Mouse (Mus musculus): ENCODE measurements around the gene Tnnt1. TPM values are rescaled to one million over a fixed set of nuclear protein-coding genes. Genes with fewer than 3 reads are reported as not detected.

The Tnnt1 gene
- polyA plus RNA-seq, 1 experiment from 2014 or later, result 2.5 TPM

DNA sequence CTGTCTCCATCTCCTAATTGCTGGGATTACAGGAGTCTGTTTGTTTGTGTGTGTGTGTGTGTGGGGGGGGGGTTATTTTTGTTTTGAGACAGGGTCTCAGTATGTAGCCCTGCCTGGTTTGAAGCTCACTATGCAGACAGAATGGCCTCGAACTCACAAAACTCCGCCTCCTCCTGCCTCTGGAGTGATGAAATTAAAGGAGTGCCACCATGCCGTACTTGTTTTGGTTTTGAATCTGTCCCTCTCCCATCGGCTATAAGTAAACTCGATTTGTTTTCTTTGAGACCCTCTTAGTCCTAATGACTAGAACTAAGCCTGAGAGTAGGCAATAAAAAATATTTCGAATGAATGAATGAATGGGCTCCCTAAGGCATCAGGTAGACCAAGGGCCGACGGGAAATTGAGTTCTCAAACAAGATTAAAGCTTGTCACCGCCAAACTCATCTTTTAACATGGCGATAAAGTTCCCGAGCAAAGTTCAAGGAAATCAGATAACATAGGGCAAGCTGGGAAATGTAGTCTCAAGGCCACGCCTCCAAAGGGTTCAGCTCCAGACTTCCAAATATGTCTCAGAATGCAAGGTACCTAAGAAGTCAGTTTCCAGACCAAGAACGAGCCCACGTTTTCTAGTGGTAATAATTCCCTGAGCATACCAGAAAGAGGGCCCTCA lies 13.6 kb downstream of the Tnnt1 start:
- no peaks in the 10 kb centered on the region for H3K36me3 ChIP-seq
- no peaks in the 10 kb centered on the region for H3K9me3 ChIP-seq
- H3K4me2 ChIP-seq (replicated peaks), result peak overlapping the region; percentile 61
- no peaks in the 10 kb centered on the region for H3K27me3 ChIP-seq
- WGBS, result 8% methylated on average over 14 of the region's 14 CpGs
- peak; percentile 26 for ATAC-seq (replicated peaks)
- H3K9ac ChIP-seq (replicated peaks), result peak overlapping the region; percentile 77; the same call in 1 of the 2 replicates
- peak overlapping the region; percentile 91 for H3K27ac ChIP-seq (replicated peaks)
- H3K4me1 ChIP-seq, result peaks cover 38% of the 10 kb centered on the region
- peak overlapping the region; percentile 81 for H3K4me3 ChIP-seq

DNA sequence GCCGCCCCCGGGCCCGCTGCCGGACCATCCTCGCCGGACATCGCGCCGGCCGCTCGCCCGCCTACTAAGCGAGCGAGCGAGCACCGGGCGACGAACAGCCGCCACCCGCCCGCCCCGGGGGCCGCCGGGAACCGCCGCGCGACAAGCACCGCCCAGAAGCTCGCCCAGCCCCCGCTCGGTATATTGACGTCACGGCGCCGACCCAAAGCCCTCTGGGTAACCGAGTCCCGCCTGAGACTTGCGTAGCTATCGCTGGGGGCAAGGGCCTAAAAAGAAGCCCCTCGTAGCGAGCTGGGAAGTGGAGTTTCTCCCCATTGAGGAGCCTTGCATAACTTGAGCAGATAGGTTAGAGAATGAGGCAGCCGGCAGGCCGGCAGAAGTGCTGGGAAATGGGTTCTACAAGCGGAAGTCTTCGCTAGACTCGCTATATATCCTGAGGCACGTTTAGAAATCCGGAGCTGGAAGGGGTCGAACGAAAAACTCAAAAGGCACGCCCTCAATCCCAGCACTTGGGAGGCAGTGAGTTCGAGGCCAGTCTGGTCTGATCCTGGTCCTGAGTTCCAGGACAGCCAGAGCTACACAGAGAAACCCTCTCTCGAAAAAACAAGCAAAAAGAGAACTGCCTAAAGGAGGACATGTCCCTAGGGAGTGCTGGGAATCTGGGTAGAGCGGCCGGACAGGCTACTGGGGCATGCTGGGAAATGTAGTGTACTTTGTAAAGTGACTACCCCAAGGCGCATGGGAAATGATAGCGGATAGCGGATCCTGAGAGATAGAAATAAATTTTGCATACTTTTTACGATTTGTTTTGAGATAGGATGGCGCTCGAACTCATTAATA lies 14.4 kb downstream of the Tnnt1 start, which contains the start of gene Ppp1r12c:
Gene Ppp1r12c (minus strand): TSS at position 123 of the 840 bp plus-strand sequence.
- Histone ChIP-seq H3K36me3 (peaks cover 6% of the 10 kb centered on the region; the same call in 1 of the 2 replicates), H3K9ac (replicated peaks) (peak within 1 kb of the TSS; percentile 77), H3K9me3 (no peaks in the 10 kb centered on the region), H3K27me3 (no peaks in the 10 kb centered on the region), H3K4me3 (peak within 1 kb of the TSS; percentile 81), H3K4me1 (peaks cover 41% of the 10 kb centered on the region), H3K27ac (replicated peaks) (peak within 1 kb of the TSS; percentile 91), H3K4me2 (replicated peaks) (peak within 1 kb of the TSS; percentile 61)
- 1% methylated on average over 62 of the region's 62 CpGs for WGBS
- ATAC-seq (replicated peaks), result peak; percentile 95

DNA sequence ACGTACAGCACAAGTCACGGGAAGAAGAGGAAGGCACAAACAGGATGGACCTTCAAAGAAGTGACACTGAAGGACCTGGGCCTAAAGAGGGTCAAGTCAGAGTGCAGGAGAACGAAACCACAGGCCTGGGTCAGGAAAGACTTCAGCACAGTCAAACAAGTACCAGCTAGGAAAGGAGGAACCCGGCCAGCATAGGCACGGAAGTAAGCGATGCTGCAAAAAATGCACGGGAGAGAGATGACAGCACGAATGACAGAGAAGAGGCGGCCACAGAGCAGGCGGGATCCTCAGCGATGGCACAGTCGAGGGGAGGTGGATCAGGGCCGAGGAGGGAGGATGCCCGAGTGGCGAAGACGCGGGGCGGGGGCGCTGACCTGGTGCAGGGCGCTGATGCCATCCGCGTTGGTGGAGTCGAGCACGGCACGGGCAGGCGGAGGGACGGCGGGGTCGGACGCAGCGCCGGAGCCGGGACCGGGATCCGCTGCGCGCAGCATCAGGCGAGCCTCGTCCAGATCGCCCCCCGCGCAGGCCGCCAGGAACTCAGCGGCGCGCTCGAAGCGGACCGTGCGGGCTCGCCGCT lies 15.2 kb downstream of the Tnnt1 start:
- Histone ChIP-seq H3K4me2 (replicated peaks) (peak overlapping the region; percentile 61), H3K36me3 (peaks cover 14% of the 10 kb centered on the region), H3K4me1 (peaks cover 41% of the 10 kb centered on the region), H3K27me3 (no peaks in the 10 kb centered on the region), H3K9me3 (no peaks in the 10 kb centered on the region), H3K27ac (replicated peaks) (peak overlapping the region; percentile 91), H3K9ac (replicated peaks) (peak overlapping the region; percentile 77), H3K4me3 (peak overlapping the region; percentile 81)
- WGBS, result under 1% methylated on average over 52 of the region's 52 CpGs
- peak; percentile 53 for ATAC-seq (replicated peaks)

DNA sequence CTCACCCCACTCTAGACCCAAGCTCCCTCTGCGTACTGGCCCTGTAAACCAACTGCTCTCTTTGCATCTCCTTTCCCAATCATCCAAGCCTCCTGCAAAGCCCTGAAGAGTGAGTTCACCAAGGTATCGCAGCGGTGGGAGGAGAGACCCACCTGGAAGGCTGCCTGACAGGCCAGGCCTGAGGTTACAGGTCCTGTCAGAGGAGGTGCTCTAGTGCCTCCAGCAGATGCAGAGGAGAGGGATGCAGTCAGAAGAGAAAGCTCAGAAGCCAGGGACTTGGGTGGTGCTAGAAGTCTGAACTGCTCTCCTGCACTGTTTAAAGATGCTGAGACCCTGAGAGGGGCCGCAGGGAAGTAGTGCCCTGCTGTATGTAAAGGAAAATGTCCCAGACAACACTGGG lies 17.1 kb downstream of the Tnnt1 start:
- ATAC-seq (replicated peaks), result no peak
- H3K9me3 ChIP-seq, result no peaks in the 10 kb centered on the region
- H3K9ac ChIP-seq (replicated peaks), result no peak overlapping the region; the same call in 1 of the 2 replicates
- H3K36me3 ChIP-seq, result peaks cover 14% of the 10 kb centered on the region
- no peak overlapping the region for H3K27ac ChIP-seq (replicated peaks)
- H3K27me3 ChIP-seq, result no peaks in the 10 kb centered on the region
- 93% methylated on average over 4 of the region's 4 CpGs for WGBS
- peaks cover 41% of the 10 kb centered on the region for H3K4me1 ChIP-seq
- no peak overlapping the region for H3K4me2 ChIP-seq (replicated peaks)
- H3K4me3 ChIP-seq, result no peak overlapping the region

DNA sequence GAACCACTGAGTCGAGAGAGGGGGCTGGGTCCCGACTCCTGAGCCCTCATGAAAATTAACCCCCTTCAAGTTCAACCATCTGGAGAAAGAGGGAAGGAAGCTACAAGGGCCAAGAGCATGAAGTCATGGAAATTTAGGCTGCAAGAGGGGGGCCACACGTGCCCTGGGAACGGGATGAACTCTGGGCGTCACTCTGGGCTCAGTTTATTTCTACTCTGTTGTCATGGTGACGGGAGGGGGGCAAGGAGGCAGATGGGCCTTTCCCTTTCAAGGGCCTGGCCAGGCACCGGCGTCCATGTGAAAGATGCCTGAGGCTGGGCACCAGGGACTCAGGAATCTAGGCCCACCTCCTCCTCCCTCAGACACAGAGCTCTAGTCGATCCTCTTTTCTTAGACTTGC lies 17.9 kb downstream of the Tnnt1 start:
- no peak overlapping the region for H3K27ac ChIP-seq (replicated peaks)
- WGBS, result 10% methylated on average over 9 of the region's 9 CpGs
- no peaks in the 10 kb centered on the region for H3K27me3 ChIP-seq
- ATAC-seq (replicated peaks), result no peak
- no peak overlapping the region for H3K4me3 ChIP-seq
- peak overlapping the region; percentile 3; the same call in 1 of the 2 replicates for H3K9ac ChIP-seq (replicated peaks)
- H3K4me1 ChIP-seq, result peaks cover 41% of the 10 kb centered on the region
- 0 out of 2 replicates have a peak overlapping the region, but pooled peaks have one; percentile 7 for H3K4me2 ChIP-seq (replicated peaks)
- no peaks in the 10 kb centered on the region for H3K9me3 ChIP-seq
- peaks cover 14% of the 10 kb centered on the region for H3K36me3 ChIP-seq

DNA sequence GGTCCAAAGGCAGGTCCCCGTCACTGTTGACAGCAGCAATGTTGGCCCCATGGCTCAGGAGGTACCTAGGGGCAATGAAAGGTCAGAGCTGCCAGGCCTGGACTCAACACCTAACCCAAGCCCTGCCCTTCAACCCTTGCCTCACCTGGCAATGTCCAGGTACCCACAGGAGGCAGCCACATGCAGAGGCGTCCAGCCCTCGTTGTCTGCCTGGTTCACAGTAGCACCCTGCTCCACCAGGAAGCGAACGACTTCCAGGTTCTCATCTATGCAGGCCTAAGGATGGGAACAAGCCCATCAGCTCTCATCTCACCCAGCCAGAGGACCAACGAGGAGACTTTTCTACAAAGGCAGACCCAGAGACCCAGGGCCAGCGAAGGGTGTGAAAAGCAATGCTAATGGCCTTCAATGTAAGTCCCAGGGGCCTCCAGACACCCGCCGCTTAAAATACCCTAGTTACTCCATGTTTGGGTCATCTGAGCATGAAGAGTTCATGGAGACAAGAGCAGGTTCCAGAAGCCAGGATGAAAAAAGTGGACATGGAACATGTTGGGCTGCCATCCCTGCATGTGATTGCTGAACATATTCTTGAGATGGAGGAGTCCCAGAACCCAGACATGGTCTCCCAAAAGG lies 18.8 kb downstream of the Tnnt1 start:
- no peak for ATAC-seq (replicated peaks)
- Histone ChIP-seq H3K4me3 (no peak overlapping the region), H3K4me1 (peaks cover 38% of the 10 kb centered on the region), H3K4me2 (replicated peaks) (no peak overlapping the region), H3K27me3 (no peaks in the 10 kb centered on the region), H3K9me3 (no peaks in the 10 kb centered on the region), H3K27ac (replicated peaks) (no peak overlapping the region), H3K9ac (replicated peaks) (no peak overlapping the region), H3K36me3 (peaks cover 14% of the 10 kb centered on the region)
- WGBS, result 90% methylated on average over 9 of the region's 9 CpGs

DNA sequence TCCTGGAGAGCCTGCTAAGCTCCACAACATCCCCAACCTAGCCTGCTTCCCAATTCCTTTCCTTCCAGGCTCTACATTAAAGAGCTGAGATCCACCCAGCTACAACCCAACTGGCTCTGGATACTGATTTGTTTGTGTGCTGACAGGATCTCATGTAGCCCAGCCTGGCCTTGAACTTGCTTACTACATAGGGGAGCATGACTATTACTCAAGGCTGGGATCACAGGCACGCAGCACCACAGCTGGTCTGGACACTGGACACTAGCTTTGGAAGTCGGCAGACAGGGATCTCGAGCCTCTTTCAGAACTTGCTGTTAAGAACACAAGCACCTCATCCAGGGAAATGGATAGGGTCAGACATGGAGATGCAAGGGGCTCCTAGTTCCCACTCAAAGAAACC lies 19.7 kb downstream of the Tnnt1 start:
- no peak for ATAC-seq (replicated peaks)
- no peak overlapping the region for H3K4me2 ChIP-seq (replicated peaks)
- H3K4me3 ChIP-seq, result no peak overlapping the region
- no peak overlapping the region for H3K27ac ChIP-seq (replicated peaks)
- 91% methylated on average over 3 of the region's 3 CpGs for WGBS
- peaks cover 35% of the 10 kb centered on the region for H3K4me1 ChIP-seq
- no peak overlapping the region for H3K9ac ChIP-seq (replicated peaks)
- peaks cover 14% of the 10 kb centered on the region for H3K36me3 ChIP-seq
- H3K27me3 ChIP-seq, result no peaks in the 10 kb centered on the region
- no peaks in the 10 kb centered on the region for H3K9me3 ChIP-seq

DNA sequence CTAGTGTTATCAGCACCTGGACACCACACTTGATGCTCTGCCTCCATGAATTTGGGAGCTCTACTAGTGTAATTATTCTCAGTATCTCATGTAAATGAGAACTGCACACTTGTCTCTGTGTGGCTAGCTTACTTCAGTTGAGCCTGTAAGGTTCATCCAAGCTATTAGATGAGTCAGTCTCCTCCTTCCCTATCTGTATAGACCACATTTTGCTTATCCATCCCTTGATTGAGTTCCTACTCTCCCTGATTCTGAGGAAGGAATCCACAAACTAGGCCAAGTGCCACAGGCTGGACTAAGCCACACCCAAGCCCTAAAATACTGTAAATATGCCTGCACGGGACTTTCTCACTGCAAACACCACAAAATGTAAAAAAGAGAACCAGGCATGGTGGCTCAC lies 22.2 kb downstream of the Tnnt1 start:
- ATAC-seq (replicated peaks), result no peak
- peaks cover 16% of the 10 kb centered on the region for H3K4me1 ChIP-seq
- H3K9ac ChIP-seq (replicated peaks), result no peak overlapping the region
- no peaks in the 10 kb centered on the region for H3K27me3 ChIP-seq
- no peaks in the 10 kb centered on the region for H3K9me3 ChIP-seq
- H3K4me2 ChIP-seq (replicated peaks), result no peak overlapping the region
- no peak overlapping the region for H3K27ac ChIP-seq (replicated peaks)
- H3K36me3 ChIP-seq, result peaks cover 23% of the 10 kb centered on the region
- WGBS, result 90% methylated on average over 1 of the region's 1 CpGs
- no peak overlapping the region for H3K4me3 ChIP-seq

DNA sequence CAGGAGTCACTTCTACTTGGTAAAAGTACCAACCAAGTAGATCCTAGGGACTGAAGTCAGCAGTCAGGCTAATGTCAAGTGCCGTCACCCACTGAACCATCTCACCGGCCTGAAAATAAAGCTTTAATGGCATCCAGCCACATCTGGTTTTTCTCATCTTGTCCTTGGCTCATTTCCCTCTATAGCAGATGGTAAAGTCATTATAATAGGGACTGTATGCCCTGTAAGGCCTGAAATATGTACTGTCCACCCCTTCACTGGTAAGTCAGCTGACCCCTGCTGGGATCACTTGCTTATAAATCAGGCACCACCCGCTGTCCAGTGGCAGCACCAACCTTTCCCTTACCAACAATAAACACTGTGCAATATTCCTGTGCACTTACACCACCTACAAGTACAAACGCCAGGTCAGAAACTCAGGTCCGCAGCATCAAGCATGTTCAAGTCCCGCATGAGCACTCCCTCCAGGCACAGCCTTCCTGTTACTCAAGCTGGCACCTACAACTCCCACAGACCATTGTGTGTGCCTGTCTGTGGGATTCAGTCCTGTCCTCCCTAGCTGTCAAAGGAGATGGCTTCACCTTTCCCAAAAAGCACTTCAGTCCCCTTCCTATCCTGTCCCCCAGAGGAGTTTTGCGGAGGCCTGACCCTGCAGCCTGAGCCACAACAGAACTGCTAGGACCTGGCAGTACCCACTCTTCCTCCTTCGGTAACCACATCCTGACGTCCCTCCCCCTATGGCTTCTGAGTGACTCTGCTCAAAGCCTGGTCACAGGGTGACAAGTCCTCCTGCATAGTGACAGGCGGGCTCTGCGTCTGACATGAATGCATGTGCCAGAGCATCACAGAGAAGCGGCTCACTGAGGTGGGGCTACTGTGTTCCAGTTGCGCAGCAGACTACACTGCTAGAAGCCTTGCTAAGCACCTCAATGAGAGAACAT lies 23.6 kb downstream of the Tnnt1 start:
- no peak overlapping the region for H3K4me3 ChIP-seq
- peaks cover 30% of the 10 kb centered on the region for H3K36me3 ChIP-seq
- no peak overlapping the region for H3K9ac ChIP-seq (replicated peaks)
- 91% methylated on average over 13 of the region's 13 CpGs for WGBS
- H3K27me3 ChIP-seq, result no peaks in the 10 kb centered on the region
- H3K4me1 ChIP-seq, result peaks cover 2% of the 10 kb centered on the region; the same call in 1 of the 2 replicates
- H3K9me3 ChIP-seq, result no peaks in the 10 kb centered on the region
- no peak overlapping the region for H3K27ac ChIP-seq (replicated peaks)
- ATAC-seq (replicated peaks), result no peak
- no peak overlapping the region for H3K4me2 ChIP-seq (replicated peaks)

DNA sequence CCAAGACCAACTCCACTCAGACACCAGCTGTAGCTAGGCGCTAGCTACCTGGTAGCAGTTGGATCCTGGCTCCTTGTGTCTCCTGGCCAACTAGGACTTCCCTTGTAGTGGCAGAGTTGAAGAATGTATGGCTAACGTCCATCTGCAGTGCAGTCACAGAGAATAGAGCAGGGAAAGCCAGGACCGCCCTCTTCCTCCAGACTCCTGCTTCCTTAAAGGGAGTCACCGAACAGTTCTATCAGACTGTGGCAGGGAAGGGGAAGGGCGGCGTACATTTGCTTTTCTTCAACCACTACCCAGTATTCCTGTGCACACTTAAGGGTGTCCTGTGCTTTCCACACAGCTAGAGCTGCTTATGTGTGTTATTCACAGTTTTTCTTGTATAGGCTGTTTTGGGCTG lies 24.9 kb downstream of the Tnnt1 start:
- H3K4me3 ChIP-seq, result no peak overlapping the region
- no peak overlapping the region for H3K27ac ChIP-seq (replicated peaks)
- no peak overlapping the region for H3K4me2 ChIP-seq (replicated peaks)
- H3K4me1 ChIP-seq, result no peaks in the 10 kb centered on the region
- WGBS, result 91% methylated on average over 6 of the region's 6 CpGs
- peaks cover 20% of the 10 kb centered on the region for H3K36me3 ChIP-seq
- H3K27me3 ChIP-seq, result no peaks in the 10 kb centered on the region
- no peak for ATAC-seq (replicated peaks)
- H3K9me3 ChIP-seq, result no peaks in the 10 kb centered on the region
- no peak overlapping the region for H3K9ac ChIP-seq (replicated peaks)

DNA sequence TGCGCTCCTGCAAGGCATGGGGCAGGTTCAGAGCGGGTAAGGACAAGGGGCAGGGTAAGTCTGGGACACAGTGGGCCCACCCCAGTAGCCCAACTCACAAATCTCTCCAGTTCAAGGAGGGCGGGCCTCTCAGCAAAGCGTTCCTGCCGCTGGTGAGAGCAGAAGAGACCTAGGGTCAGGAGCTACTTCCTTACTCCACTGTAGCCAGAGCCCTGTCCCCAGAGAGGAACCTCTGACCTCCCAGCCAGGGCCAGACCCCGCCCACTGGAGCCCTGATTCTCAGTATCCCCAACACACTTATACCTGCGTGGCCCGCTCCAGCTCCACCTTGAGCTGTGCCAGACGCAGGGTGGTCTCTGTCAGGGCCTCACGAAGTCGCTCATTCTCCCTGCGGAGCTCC lies 33.9 kb downstream of the Tnnt1 start:
- H3K9me3 ChIP-seq, result no peaks in the 10 kb centered on the region
- H3K27me3 ChIP-seq, result no peaks in the 10 kb centered on the region
- no peak overlapping the region for H3K9ac ChIP-seq (replicated peaks)
- peaks cover 50% of the 10 kb centered on the region for H3K36me3 ChIP-seq
- no peak overlapping the region for H3K4me3 ChIP-seq
- H3K27ac ChIP-seq (replicated peaks), result no peak overlapping the region
- ATAC-seq (replicated peaks), result no peak
- peaks cover 17% of the 10 kb centered on the region for H3K4me1 ChIP-seq
- 93% methylated on average over 12 of the region's 12 CpGs for WGBS
- no peak overlapping the region for H3K4me2 ChIP-seq (replicated peaks)

All from forebrain, embryonic 15.5 days (tissue).